Mouse (Mus musculus): ENCODE measurements at regions not wholly inside any gene's neighbourhood (a gene's known extent, or its start where the extent isn't known, plus 50 kb on each side); places are given as distances from the start of the nearest gene placed in this dataset.
"Not testable (repeated sequence)": the region's sequence is repeated elsewhere in the genome, so short reads cannot be mapped to it uniquely, and the experiment has no call there.

GRCm38 (mm10) chr15:3677026-3677425 is 93.7 kb upstream of the Ghr start:
- ATAC-seq = not testable (repeated sequence)

GRCm38 (mm10) chr15:3672586-3672985 is 89.3 kb upstream of the Ghr start:
- ATAC-seq = no peak

GRCm38 (mm10) chr15:3671169-3671568 is 87.9 kb upstream of the Ghr start:
- no peak for ATAC-seq

- ATAC-seq = no peak
Observed at GRCm38 (mm10) chr15:3669411-3669810, 86.1 kb upstream of the Ghr start.

GRCm38 (mm10) chr15:3668863-3669262 is 85.6 kb upstream of the Ghr start:
- no peak for ATAC-seq

GRCm38 (mm10) chr15:3648741-3649140 is 65.4 kb upstream of the Ghr start:
- ATAC-seq = no peak

GRCm38 (mm10) chr15:3640091-3640490 is 56.8 kb upstream of the Ghr start:
- ATAC-seq = no peak

All from inflammation-experienced regulatory T-cells, adult 6 months (primary cell).